Mouse (Mus musculus) right cerebral cortex, postnatal 10 days (tissue): ENCODE results near the gene Mllt1.
A peak's percentile ranks its signal among the peaks of the same experiment; 100 is the strongest.

ENCODE experiments used
- DNase-seq, 2 experiments: peaks; one replicate each; pipeline ENCODE4 v3.0.0; 2021; ENCODE audit warnings: low spot score in 2 of 2

Mllt1 gene

DNA sequence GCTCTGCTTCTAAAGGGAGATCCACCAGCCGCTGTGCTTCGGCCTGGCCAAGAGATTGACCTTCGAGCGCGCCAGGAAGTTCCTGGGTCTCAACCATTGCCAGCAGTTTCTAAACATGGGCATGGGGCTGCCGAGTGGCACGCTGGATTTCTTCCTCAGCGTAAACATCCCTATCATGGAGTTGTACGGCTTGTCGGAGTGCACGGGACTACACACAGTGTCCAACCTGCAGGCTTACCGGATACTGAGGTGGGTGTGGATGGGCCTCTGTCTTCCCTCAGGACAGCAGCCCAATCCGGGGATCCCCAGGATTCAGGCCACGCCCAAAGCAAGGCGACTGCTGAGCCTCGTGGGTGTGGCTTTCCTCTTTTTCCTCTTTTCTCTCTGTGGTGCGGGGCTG lies 51.6 kb downstream of the Mllt1 start:
- peak in 1 of 2 experiments; percentile 39 for DNase-seq

- DNase-seq: no peak
Observed at GRCm38 (mm10) chr17:56877426-56877825, 57.8 kb downstream of the Mllt1 start.

DNA sequence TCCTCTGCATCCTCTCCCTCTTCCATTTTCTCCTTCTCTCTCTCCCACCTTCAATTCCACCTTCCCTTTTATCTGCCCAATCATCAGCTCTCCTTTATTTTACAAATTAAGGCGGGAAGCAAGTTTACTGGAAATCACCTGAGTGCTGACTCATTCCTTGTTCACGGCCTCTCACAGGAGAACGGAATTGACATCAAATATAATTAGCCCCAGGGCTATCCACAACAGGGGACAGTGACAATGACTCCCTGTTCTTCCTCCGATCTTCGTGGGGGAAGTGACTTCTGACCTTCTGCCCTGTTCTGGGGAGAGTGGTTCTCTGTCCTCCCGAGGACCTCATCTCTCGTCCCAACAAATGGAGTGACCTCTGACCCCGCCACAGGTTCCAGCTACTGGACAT lies 58.2 kb downstream of the Mllt1 start:
- DNase-seq: no peak

DNA sequence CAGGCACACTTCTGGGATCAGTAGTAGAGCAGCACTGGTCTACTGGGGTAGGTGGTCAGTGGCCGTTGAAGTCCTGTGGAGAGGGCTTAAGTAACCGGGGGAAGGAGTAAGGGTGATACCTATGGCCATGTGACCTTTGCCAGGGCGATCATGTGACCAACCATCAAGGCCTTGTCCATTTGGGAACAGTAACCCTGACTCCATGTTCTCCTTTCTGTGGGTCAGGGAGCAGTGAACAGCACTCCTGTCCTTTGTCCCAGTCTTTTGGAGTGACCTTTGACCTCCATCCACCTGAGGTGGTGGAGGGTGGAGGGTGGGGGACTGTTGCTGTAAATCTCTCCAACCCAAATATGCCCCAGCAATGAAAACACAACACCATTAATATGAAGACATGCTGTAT lies 58.8 kb downstream of the Mllt1 start:
- DNase-seq: no peak

DNA sequence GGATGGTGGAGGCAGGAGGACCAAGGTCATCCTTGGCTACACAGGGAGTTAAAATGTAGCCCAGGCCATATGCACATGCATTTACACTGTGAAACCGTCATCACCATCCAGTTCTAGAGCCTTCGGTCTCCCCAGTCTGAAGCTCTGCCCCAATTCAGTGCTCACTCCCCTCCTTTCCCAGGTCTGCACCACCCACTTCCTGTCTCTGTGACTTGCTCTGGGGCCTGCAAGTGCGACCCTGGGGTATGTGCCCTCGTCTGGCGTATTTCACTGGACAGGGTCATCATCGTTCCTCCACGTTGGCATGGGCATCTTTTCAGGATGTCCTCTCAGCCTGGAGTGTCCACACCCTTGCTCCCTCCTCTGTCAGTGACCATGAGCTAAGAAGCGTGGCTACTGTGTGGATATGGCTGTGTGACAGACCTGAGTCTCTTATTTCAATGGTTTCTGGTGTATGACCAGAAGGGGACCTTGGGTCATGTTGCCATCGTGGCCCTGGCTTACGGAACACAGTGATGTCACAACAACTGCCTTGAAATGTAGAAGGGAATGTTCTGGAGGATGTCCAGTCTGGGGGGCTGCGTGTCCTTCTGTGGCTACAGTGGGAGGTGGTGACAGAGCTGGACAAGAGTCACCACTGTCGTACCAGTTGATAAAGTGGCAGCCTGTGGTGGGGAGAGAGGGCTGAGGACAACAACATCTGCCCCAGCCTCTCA lies 60.1 kb downstream of the Mllt1 start, which contains the start of gene 1700061G19Rik:
TSS of gene 1700061G19Rik (plus strand) at position 542 of the 716 bp plus-strand sequence.
- DNase-seq: no peak

DNA sequence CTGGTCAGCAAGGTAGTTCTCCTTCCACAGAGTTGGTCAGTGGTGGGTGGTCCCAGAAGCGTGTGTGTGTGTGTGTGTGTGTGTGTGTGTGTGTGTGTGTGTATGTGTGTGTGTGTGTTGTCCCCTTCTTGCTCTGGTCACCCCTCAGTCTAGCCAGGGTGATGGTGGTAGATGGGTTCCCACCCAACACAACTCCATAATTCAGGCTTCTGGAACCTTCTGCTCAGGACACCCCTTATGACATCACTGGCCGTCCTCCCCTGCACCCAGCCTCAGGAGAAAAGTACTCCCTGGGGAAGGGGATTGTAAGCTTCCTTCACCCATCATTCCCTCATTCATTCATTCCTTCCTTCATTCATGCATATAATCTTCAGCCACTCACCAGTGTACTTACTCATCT lies 61.0 kb downstream of the Mllt1 start, which contains the start of gene Acsbg2:
TSS of gene Acsbg2 (minus strand) at position 211 of the 400 bp plus-strand sequence.
- no peak for DNase-seq

GRCm38 (mm10) chr17:56872512-56872911 lies 62.7 kb downstream of the Mllt1 start:
- DNase-seq: no peak

GRCm38 (mm10) chr17:56871767-56872166 lies 63.4 kb downstream of the Mllt1 start:
- no peak for DNase-seq

DNA sequence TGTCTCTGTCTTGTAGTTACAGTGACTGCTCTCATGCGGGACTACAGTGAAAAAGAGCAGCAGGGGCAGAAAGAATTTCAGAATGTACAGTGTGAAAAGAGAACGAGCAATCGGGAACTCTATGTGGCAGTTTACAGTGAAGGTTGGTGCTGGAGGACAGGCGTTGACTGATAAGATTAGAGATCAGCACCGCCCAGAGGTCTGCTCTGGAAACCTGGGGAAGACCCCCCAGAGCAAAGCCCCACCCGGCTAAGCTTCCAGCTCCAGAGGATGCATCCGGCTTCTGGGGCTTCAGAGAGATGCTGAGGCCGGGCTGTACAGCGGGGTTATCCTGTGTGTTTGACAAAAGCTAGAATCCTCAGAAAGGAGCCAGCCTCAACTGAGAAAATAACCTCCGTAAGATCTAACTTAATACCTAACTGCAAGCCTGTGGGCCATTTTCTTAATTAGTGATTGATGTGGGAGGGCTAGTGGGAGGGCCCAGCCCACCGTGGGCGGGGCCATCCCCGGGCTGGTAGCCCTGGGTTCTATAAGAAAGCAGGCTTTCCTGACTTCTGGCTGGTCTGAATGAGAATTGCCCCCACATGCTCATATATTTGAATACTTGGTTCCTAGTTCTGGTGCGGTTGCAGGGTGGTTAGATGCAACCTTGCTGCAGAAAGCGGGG lies 64.8 kb downstream of the Mllt1 start:
- no peak for DNase-seq

DNA sequence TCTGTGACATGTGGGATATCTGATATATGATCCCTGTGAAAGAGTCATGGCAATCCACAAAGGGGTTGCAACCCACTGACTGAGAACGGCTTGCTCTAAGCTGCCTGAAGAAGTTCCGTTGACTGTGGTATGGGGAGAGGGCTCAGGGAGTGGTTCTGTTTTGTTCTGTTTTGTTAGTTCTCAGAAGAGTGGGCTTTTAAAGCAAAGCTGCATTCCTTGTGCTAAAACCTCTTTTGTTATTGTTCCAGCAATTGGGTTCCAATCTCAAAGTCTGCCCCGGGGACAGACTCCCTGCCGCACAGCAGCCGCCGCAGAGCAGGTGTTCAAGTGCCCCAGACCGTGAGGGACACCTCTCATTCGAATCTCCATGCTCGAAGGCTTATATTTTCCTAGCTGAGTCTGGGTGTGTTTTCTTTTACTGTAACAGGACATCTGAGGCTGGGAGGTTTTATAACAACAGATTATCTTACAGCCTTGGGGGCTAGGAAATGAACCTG lies 65.7 kb downstream of the Mllt1 start:
- no peak for DNase-seq

DNA sequence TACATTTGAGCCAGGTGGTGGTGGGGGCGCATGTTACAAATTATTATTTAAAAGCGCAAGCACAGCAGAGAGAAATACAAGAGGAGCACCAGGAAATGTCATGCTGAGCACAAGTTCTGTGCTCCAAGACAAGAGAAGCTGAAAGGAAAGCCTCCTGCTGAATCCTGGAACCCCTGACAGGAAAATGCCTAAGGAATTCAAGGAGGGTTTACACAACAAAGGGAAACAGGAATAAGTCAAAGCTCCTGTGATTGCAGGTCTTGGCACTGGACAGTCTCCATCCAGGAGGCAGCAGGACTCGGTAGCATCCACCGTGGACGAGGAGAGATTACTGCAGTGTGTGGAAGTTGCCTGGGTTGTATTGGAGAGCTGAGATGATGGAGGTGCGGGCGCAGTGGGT lies 69.1 kb downstream of the Mllt1 start:
- DNase-seq: no peak

DNA sequence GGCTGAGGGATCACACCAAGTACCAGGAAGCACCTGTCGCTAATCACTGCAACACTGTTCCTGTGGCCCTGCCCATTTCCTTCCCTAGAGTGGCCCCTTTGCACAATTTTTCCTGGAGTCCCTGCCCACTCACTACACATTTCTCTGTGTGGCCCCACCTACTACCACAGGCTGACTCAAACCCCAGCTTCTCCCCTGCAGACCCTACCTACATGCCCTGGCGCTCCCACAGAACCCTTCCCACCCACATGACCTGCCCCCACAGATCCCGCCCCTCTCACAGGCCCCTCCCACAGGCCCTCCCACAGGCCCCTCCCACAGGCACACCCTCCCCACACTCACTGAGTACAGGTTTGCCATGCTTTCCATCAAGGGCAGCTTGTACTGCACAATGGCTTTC lies 74.0 kb downstream of the Mllt1 start:
- DNase-seq: no peak

- peak in 1 of 2 experiments; percentile 46 for DNase-seq
Observed at GRCm38 (mm10) chr17:56858922-56859321, 76.3 kb downstream of the Mllt1 start.

GRCm38 (mm10) chr17:56858216-56858615 lies 77.0 kb downstream of the Mllt1 start:
- peak in 1 of 2 experiments; percentile 53 for DNase-seq

DNA sequence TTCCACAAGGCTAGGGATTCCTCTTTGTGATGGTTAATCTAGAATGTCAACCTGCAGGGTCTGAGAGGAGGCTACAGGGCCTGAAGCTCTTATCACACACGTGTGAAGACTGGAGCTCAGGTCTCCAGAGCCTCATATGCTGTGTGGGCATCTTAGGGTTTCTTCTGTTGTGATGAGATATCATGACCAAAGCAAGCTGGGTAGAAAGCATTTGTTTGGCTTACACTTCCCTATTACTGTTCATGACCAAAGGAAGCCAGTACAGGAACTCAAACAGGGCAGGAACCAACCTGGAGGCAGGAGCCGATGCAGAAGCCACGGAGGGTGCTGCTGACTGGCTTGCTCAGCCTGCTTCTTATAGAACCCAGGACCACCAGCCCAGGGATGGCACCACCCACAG lies 79.8 kb downstream of the Mllt1 start:
- no peak for DNase-seq

- DNase-seq: no peak
Observed at GRCm38 (mm10) chr17:56851167-56851566, 84.0 kb downstream of the Mllt1 start.

GRCm38 (mm10) chr17:56849710-56850109 lies 85.5 kb downstream of the Mllt1 start:
- DNase-seq: no peak

GRCm38 (mm10) chr17:56848785-56849184 lies 86.4 kb downstream of the Mllt1 start:
- no peak for DNase-seq

DNA sequence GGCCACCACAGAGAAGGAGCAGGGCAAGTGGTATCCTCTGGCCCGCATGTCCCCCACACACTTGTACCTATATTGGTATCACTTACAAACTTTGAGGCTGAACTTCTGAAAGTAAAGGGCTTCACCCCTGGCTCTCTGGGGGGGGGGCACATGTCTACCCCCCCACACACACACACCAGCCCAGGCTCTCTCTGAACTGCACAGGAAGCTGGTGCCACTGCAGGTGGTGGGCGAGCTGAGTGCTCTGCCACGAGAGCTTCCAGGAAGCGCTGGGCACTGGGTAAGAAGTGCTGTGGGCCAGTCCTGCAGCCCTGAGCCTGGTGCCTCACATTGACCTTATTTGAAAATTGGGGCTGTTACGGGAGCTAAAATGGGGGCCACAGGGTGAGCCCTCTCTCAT lies 91.5 kb downstream of the Mllt1 start:
- DNase-seq: no peak
